Mouse (Mus musculus): ENCODE data around the gene Dhx8.

The Dhx8 gene

DNA sequence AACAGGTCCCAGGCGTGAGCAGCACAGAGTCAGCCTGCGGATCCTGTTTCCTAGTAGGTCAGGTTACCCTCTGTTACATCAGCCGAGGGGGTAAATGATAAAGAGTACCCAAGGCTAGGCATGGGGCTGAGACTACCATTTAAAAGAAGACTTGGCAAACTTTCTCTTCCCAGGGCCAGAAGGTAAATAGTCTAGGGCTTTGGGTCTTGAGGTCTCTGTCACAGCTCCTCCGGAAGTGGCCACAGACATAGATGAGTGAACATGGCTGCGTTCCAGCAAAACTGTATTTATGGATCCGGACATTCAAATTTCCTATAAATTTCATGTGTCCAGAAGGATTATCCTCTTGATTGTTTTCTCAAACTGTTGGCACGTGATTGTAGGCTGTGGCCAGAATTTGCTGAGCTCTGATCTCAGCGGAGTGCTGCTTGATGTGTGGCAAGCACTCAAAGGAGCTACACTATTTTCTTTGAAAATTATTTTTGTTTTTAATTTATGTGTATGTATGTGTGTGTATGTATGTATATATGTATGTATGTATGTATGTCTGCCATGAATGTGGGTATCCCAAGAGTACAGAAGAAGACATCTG, 72.5 kb downstream of the Dhx8 start:
- no peak for DNase-seq

DNA sequence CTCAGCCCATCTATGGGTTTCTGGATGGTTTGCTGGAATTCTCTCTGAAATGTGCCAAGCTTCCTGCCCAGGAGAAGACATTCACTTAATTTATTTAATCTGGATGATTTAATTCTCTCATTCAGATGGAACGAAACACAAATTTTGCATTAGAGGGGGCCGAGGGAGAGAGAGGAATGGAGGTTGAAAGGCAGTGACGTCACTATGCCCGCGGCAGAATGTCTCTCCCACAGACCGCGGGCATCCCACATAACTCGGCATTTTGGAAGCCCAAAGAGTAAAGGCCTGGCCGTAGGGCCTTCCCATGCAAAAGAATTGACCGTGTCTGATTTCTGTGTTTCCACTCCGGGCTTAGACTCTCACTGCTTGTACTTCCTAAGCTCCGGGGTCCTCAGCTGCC, 74.0 kb downstream of the Dhx8 start:
- DNase-seq, result no peak

DNA sequence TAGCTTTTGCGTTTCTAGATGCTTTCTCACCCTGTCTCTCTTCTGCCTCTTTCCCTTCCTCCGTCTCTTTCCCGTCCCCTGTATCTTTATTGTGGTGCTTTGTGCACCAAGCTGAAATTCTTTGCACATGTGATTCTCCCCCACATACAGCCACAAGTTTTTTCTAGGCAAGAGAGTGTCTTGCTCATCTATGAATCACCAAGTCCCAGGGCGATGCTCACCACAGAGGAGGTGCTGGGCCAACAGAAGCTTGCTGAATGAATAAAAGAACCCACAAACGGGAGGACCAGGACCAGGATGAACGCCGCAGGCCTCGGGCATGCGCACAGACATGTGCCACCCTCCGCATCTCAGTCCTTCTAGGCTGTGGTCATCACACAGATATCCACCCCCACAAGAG, 74.5 kb downstream of the Dhx8 start:
- DNase-seq, result no peak

DNA sequence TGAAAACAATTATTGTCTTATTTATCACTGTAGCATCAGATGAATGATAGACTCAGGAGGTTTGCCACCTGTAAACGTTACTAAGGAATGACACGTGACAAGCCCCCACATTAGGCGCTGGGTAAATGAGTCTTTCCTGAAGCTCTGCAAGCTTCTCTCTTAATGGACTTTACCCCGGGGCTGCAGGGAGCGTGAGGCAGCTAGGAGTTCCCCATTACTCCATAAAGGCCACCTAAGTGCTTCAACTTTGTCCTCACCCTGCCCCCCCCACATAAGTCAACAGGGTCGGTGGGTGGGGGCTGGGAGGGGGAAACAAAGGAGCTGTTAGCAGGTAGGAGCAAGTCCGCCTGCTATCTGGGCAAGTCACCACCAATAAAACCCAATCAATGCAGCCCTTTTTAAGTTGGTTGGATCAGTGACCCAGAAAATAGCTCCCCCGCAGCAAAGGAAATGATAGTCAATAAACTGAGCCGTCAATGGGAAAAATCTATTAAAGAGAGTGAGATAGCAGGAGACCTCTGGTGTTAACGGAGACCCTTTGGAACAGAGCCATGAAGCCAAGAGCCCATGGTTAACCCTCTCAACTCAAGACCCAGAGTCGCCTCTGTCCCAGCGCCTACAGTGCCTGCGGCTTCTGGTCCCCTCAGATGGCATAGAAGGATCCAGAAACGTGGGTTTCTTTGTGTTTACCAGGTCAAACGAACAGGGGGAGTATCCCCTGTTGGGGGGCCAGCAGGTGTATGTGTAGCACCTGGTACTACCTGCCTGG, 76.5 kb downstream of the Dhx8 start:
- no peak for DNase-seq

DNA sequence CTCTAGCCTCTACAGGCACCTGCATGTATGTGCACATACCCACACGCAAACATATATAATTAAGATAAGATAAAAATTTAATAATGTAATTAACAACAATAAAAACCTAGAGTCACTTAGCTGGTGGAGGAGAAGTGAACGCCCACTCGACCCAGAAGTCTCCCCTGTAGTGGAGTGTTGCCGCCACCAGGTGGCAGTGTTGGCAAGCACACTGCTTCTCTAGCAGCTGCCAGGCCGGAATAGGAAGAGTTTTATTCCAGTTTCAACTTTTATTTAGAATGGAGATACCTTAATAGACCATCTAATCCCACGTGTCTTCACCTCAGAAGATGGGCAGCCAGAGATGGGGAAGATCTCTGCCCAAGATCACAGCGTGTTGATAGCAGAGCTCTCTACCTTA, 80.5 kb downstream of the Dhx8 start:
- peak; percentile 81 to 86 for DNase-seq

DNA sequence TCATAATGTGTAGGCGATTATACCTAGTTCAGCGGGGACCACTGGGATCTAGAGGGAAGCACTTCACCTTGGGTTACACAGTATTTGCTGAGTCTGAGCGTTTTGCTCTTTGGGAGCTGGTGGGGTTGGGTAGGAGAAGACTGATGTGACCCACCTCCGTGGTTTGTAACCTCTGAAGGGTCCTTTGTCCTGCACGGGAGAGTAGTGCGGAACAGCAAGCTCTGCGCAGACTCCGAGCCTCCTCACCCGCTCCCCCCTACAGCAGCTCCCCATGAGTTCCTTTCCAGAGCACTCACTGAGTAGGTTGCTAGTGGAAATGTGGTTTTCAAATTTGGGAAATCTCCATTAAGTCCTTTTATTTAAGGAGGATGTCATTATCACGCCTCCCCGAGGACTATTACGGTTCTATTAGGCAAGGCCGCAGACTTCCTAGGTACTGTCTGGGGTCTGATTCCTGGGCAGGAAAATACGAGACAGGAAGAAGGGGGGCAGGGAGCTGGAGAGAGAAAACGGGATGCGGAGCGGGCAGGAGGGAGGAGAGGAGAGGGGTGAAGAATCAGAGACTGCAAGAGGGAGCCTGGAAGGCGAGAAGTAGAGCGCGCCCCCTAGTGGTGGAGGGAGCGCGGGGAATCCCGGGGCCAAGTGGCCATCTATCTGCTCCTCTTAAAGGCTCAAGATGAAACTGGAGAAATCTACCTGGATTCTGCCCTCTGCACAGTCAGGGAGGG, 81.8 kb downstream of the Dhx8 start:
- peak; percentile 82 to 87 for DNase-seq

DNA sequence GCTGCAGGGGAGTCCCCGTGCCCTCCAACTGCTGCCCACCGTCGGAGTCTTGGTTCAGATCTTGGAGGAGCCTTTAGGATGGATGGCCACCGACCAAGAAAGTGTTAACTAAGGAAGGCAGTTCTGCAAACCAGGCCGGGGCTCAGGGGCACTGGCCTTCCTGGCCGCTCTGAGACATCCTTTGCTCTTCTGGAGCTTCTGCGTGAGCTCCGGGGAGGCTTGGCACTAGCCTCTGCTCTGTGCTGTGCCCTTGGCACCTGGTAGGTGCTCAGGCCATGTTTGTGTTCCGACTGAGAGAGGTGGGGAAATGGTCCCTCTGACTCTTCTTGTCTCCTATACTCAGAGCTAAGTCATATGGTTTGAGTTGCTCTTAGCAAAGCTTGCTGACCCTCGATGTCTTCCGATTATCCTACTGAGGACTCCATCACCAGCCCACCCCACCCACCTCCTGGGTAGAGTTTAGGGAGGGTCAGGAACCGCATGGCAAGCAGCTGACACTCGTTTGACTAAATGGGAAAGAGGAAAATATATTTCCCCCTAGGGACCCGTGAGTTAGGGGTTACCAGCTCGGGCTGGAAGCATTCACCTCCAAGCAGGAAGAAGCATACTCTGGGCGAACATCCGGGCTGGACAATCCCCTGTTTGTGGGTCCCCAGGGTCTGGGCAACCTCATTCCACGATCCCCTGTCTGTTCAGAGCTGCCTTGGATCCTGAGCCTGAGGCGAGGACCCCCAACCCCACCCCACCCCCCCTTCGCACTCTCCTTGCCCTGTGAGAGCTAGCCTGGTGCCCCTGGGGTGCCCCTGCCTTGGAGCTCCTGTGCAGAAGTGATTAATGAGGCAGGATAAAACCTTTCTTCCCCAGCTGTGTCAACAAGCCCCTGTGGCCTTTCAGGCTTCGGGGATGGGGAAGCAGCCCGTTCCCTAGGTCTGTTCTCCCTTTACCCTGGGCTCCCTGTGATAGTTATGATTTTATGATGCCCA, 82.7 kb downstream of the Dhx8 start:
- DNase-seq, result no peak
